Mouse (Mus musculus) layer of hippocampus, adult 9-11 months (tissue): ENCODE results near the gene Mab21l2.

ENCODE experiments used
- DNase-seq: peaks from one replicate; pipeline ENCODE4 v3.0.0; 2022

Gene Mab21l2

DNA sequence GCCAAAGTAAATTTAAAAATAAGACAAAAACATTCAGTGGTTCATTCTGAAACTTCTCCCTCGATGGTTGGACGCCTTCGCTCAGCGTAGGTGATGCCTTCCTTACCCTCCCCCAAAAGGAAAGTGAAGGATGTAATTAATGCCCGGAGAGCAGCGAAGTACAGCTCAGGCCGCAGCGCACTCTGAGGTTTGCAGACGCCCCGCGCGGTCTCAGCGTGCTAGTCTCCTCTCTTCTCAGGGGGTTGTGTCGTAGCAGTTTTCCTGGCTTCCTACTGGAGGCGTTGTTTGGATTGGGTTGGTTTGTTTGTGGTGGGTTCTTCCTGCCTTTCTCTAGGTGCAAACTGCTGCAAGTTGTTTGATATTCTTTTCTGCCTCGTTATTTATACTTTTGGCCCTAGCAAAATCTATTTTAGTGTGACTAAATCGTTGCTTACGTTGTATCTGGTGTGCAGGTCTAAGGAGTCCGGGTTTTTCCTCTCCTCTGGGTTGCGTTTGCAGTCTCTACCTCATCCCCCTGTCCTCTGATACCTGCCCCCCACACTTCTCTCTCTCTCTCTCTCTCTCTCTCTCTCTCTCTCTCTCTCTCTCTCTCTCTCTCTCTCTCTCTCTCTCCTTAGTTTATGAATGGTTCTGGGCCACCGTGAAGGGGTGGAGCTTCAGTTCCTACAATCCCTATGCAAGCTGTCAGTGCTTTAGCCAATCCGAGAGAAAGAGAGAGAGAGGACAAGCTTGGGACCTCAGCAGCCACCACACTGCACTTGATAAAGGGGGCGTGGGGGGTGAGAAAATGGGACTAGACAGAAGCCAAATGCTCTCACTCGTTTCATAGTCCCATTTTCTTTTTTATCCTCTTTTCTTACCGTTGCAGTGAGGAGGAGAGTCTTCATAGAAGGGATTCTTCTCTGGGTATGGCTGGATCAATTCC lies at the start of gene Mab21l2:
Gene Mab21l2 (minus strand): TSS at position 539 of the 925 bp plus-strand sequence.
- DNase-seq = no peak

DNA sequence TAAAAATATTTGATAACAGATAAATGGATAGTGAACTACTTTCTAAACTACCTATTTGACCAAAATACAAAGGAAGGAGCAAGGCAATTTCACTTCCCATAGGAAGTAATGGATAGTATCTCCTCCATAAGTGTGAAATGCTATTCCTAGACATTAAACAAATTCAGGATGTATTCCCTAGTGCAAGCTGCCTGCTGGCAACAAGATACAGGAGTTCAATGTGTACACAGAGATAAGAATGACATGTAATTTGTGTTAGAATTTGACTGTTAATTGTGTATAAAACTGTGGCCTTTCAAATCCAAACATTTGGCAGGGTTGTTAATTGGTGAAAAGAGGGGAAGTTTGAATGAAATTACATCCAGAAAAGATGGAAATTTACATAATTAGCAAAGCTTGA lies 26.9 kb upstream of the Mab21l2 start:
- DNase-seq = no peak

- DNase-seq = no peak
Observed at GRCm38 (mm10) chr3:86572519-86573244, 24.3 kb upstream of the Mab21l2 start.

DNA sequence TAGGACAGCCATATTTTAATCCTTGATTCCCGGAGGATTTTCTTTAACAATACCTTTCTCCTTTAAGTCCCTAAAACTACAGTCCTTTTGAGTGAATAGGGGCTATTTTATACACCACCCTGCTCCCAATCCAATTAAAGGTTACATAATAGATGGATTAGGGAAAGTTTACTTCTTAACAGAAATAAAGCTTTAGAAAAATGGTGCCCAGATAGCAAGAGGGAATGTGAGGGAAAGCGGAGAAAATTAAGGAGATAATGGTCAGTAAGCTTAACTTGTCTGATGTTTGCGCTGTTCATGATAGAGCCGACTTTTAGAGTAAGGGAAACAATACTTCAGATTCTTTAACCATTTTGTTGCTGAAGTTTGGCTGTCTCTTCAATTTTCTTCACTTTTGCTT lies 23.1 kb upstream of the Mab21l2 start:
- no peak for DNase-seq

- no peak for DNase-seq
Observed at GRCm38 (mm10) chr3:86567312-86567711, 18.9 kb upstream of the Mab21l2 start.

DNA sequence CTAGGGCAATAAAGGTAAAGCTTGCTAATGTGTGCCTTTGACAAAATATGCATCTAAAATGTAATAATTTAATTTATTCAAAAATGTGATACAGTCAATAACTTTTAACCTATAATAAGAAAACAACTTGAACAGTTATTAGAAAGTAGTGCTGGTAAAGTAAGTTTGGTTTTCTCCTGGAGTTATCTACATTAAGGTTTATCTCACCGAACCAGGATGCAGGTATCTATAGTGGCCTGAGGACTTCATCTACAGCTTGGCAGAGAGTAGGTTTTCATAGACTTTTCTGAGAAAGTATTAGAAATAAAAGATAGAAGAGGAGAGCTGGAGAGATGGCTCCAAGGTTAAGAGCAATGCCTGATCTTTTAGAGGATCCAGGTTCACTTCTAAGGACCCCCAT lies 13.0 kb upstream of the Mab21l2 start:
- DNase-seq = no peak

GRCm38 (mm10) chr3:86561023-86561344 lies 12.6 kb upstream of the Mab21l2 start:
- no peak for DNase-seq

- DNase-seq = no peak
Observed at GRCm38 (mm10) chr3:86560281-86561022, 12.0 kb upstream of the Mab21l2 start.

GRCm38 (mm10) chr3:86559635-86560034 lies 11.2 kb upstream of the Mab21l2 start:
- no peak for DNase-seq

DNA sequence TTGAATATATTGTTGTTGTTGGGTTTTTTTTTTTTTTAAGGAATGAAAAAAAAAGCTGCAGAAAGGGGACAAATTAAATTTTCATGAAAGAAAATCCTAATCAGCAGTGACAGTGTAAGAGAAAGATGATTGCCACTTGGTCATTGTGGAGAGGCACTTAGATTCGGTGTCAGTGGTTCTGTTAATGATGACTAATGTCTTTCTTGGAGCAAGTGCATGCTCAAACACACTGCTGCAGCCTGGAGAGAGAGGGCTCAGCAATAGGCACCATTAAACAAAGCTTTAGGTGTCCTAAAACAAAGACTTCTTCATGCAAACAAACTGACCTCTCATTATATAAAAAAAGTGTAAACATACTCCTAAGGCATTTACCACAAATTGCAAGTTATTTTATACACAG lies 10.5 kb upstream of the Mab21l2 start:
- DNase-seq = no peak

DNA sequence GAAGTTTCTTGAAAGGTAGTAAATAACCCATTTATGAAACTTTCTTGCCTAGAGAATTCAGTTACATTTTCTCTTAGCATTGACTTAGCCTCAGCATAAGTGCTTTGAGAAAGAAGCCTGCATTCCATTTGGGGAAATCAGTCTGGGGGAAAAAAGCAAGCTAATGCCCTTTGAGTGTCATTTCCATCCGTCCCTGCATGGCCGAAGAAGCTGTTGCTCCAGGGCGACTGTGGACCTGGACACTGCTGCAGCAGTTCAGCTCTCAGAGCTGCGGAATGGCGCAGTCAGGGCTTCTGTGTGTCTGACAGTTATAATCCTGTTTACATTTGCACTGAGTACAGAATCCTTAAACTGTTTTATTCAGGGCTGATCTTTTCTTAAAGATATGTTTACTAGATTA lies 3.7 kb upstream of the Mab21l2 start:
- no peak for DNase-seq

DNA sequence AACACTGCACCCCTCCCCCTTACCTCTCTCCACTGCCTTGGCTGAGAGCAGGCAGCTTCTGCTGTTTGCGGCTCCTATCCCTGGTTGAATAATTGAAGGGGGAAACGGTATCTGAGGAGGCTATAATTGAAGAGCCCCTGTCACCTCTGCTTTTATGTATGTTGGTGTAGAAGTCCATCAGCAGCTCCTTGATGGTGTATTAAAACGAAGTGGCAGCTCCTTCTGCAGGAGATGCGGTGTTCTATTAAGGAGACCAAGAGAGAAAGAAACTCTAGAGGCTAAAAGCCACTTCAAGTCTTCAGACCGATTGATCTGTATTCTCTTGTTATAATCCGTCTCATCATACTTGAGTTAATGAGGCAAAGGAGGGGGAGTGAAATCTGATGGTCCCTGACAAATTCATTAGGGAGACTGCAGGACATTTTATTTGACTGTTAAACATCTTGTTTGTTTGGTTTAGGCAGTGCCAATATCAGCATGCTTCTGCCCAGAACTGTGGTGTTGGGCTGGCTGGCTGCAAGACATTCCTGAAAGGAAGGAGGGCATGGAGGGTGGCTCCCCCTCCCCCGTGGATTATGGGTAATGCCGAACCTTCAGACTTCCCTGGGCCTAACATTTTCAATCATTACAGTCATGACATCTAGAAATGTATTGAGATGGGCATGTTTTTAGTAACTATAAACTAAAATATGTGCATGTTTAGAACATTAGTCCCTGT lies 2.7 kb upstream of the Mab21l2 start:
- no peak for DNase-seq

- no peak for DNase-seq
Observed at GRCm38 (mm10) chr3:86550301-86551010, 2.0 kb upstream of the Mab21l2 start.

DNA sequence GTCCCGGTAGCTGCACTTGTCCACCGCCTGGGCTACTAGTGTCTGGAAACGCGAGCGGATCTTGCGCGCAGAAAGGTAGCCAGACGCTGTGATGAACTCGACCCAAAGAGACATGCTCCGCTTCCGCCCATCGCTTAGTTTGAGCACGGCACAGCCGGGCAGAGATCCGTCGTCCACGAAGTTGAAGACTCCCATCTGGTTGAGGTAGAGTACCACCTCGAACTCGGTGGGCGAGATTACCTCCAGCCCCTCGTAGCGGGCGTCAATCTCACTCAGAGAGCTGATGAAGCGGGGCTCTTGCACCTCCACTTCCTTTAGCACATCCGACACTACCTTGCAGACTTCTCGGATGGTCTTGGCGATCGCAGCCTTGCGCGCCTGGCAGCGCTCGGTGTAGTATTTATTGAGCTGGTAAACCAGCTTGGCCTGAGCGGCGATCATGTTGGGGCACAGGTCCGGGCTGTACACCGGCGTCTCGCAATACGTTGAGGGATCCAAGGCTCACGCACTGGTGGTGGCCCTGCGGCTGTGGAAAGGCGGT lies 1.1 kb downstream of the Mab21l2 start:
- no peak for DNase-seq

DNA sequence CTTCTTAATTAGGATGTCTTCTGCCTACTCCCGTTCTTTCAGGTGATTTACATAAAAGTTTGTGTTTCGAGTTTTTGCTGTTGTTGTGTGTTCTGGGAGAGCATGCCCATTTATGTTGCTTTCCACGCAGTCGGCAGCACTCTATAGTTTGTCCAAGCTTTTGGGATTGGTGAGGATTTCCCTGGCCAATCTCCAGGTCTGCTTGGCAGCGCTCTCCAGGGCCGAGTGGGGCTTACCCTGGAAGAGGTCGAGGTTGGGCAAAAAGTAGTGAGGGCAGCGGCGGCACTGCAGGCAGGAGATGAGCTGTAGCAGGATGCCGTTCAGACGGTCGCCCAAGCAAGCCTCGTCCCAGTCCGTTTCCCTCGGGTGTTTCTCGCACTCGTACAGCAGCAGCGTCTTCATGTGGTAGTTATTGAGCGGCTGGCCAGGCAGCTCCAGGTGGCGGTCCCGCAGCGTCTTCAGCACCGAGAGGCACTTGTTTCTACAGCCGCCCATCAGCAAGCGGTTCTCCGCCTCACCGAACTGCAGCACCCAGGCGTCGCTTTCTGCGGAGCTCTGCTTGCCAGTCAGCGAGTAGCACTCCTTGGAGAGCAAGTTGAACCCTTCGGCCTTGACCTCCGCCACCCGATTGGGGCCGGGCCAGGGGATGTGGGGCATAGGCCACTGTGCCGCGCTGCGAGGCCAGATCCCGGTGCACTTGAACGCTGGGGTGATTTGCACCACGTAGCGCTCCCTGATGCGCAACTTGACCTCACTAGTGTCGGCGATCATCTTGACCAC lies 1.8 kb downstream of the Mab21l2 start:
- DNase-seq = no peak

- no peak for DNase-seq
Observed at GRCm38 (mm10) chr3:86545945-86546344, 2.5 kb downstream of the Mab21l2 start.

- no peak for DNase-seq
Observed at GRCm38 (mm10) chr3:86544785-86545184, 3.6 kb downstream of the Mab21l2 start.

DNA sequence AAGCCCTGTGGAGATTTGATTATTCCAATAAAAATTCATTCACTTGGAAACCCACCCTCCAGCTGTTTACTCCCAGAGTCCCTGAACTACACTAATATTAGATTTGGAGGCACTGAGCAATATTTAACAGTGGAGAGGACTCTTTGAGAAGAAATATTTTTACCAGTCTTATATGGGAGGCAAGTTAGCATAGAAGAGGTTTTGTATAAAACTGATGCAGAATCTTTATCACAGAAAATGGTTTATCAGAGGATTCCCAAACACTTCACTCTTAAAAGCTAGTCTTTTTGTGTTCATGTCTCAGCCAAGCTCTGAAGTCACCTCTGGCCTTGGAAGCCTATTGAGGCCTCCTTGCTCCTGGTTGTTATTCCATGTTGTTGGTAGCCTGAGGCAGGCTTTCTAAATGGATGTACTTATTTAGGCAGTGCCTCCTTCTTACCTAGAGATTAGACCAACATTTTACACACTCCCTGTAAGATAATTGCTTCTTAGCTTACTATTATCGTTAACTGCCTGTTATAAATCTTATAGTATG lies 6.5 kb downstream of the Mab21l2 start:
- no peak for DNase-seq

GRCm38 (mm10) chr3:86541074-86541614 lies 7.3 kb downstream of the Mab21l2 start:
- no peak for DNase-seq

GRCm38 (mm10) chr3:86539555-86540168 lies 8.8 kb downstream of the Mab21l2 start:
- DNase-seq = no peak
